Mouse (Mus musculus) neural tube, embryonic 12.5 days (tissue): ENCODE measurements at regions not wholly inside any gene's neighbourhood (a gene's known extent, or its start where the extent isn't known, plus 50 kb on each side); places are given as distances from the start of the nearest gene placed in this dataset.

Experiments
- ATAC-seq: fragments of 200-750 bp; cut with Nextera tagmentation; 2 replicates; pipeline ENCODE4 v1.8.0; 2017; ENCODE audit warnings: low read depth, mild to moderate bottlenecking, moderate TSS enrichment, moderate library complexity; ENCODE audit not compliant: low FRiP score
- H3K27ac ChIP-seq: fragments of 300-500 bp; sonication (generic); 2 replicates; pipeline ENCODE4 v1.5.1; 2016
- H3K27me3 ChIP-seq: fragments of 300-500 bp; sonication (generic); replicated peaks from 2 replicates; pipeline ENCODE4 v1.6.1; 2016; ENCODE audit warnings: mild to moderate bottlenecking
- H3K36me3 ChIP-seq: fragments of 300-500 bp; sonication (generic); 2 replicates; pipeline ENCODE4 v1.6.1; 2016; ENCODE audit warnings: mild to moderate bottlenecking
- H3K4me1 ChIP-seq: fragments of 300-500 bp; sonication (generic); 2 replicates; pipeline ENCODE4 v1.6.1; 2016
- H3K4me2 ChIP-seq: fragments of 300-500 bp; sonication (generic); replicated peaks from 2 replicates; pipeline ENCODE4 v1.6.1; 2016; ENCODE audit warnings: mild to moderate bottlenecking
- H3K4me3 ChIP-seq: fragments of 300-500 bp; sonication (generic); 2 replicates; pipeline ENCODE4 v1.5.1; 2016
- H3K9ac ChIP-seq: fragments of 300-500 bp; sonication (generic); 2 replicates; pipeline ENCODE4 v1.6.1; 2016; ENCODE audit warnings: mild to moderate bottlenecking
- H3K9me3 ChIP-seq: fragments of 300-500 bp; sonication (generic); 2 replicates; pipeline ENCODE4 v1.6.1; 2016; ENCODE audit warnings: mild to moderate bottlenecking
- WGBS: fragments of 180-500 bp; shearing (Covaris S2); methylation state at CpG from one replicate; pipeline ENCODE4 v1.1.7; 2016; 5-methylcytosine and 5-hydroxymethylcytosine counted together

DNA sequence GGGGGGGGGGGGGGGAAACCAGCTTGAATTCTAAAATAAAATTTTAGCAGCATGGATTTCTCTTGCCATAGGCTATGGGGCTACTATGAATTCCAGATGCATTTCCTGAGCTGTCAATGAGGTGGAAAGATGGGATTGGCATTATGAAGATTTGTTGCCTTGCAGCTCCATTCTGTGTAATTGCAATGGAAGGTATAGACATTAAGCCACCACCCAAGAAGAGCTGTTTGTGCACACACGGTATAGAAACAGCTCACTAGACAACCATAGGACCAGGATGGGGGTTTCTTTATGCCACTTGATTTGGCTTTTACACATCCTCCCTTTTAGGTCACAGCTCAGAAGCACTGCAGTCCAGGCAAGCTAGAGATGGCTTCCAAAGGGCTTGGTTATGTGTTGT, 247.8 kb downstream of the Satb1 start:
- Histone ChIP-seq H3K4me3 (no peak overlapping the region), H3K4me2 (no peak overlapping the region), H3K36me3 (no peaks in the 10 kb centered on the region), H3K4me1 (no peaks in the 10 kb centered on the region), H3K9ac (no peak overlapping the region), H3K27ac (no peak overlapping the region), H3K9me3 (no peaks in the 10 kb centered on the region), H3K27me3 (no peaks in the 10 kb centered on the region)
- ATAC-seq, result peak; percentile 31; the same call in 1 of the 2 replicates
- 51% methylated on average over 1 of the region's 1 CpGs for WGBS

DNA sequence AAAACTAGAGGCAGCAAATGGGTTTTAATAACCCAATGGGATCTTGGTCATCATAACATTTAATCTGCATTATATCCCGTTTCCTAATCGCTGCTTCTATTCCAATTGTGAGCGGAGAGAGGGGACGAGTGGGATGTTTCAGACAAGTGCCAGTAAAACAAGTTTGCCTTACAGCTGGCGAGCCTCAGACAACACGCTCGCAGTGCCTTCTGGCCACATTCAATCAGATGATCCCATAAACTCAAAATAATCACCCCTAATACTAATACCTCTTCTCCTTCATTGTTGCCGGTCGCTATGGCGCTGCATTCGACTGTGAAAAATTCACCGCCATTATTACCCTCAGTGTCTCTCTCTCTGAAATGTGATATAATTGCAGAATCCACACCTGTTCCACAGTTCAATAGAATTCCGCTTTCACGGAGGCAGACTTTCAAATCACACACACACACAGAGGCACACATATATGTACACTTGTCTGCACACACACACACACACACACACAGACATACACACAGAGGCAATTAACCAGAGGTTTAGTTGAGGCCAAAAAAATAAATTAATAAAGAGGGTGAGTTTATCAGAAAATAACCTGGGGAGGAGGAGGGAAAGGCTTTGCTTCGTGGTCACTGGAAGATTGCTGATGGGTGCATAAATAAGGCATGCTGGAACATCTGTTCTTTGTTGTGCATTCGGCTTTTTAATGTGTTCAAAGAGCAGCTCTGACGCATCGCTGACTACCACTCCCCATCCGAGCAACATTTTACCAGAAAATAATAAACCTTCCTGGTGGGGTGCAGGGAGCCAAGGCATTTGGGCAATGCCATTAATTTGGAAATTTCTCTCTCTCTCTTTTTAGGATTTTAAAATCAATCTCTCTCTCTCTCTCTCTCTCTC, 248.9 kb downstream of the Satb1 start:
- H3K36me3 ChIP-seq, result no peaks in the 10 kb centered on the region
- WGBS, result 56% methylated on average over 19 of the region's 19 CpGs
- ATAC-seq, result peak; percentile 51; the same call in 1 of the 2 replicates
- peak overlapping the region; percentile 31 for H3K4me2 ChIP-seq
- no peak overlapping the region for H3K9ac ChIP-seq
- H3K27ac ChIP-seq, result no peak overlapping the region
- no peak overlapping the region for H3K4me3 ChIP-seq
- no peaks in the 10 kb centered on the region for H3K27me3 ChIP-seq
- H3K9me3 ChIP-seq, result no peaks in the 10 kb centered on the region
- H3K4me1 ChIP-seq, result no peaks in the 10 kb centered on the region

DNA sequence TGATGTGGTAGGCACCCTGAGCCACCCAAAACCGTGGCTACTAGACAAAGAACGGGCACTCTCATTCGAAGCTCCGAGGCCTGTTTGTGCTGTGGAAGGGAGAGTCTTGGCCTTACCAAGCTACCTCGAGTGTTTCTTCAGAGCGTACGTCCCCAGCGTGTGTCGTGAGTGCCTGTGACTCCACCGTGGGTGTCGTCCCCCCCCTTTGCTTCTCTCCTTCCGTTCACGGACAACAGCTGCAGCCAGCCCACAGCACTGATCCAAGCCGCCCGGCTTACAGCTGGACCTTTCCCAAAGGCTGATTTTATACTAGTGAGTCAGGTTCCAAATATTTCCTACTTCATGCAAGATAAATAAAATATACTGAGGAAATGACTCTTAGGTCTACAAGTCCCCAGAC, 249.8 kb downstream of the Satb1 start:
- Histone ChIP-seq H3K9me3 (no peaks in the 10 kb centered on the region), H3K36me3 (no peaks in the 10 kb centered on the region), H3K27me3 (no peaks in the 10 kb centered on the region), H3K4me2 (no peak overlapping the region), H3K4me3 (no peak overlapping the region), H3K27ac (no peak overlapping the region), H3K9ac (no peak overlapping the region), H3K4me1 (no peaks in the 10 kb centered on the region)
- no peak for ATAC-seq
- WGBS, result 88% methylated on average over 15 of the region's 15 CpGs

DNA sequence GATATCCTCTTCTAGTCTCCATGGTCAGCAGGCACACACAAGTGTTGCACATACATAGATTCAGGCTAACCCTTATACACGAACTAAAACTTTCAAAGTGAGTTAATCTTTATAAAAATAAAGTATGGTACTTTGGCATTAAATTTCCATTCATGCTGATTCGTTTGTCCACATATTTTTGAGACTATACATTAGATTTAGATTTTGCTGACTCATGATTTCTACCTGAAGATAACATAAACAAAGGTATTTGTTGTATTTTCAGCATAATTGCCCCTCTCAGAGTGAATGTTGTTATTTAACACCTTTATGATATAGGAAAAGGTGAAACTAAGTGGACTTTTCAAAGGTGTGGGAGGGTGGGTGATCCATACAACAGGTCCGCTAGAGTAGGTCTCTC, 277.2 kb downstream of the Satb1 start:
- no peaks in the 10 kb centered on the region for H3K27me3 ChIP-seq
- H3K4me1 ChIP-seq, result no peaks in the 10 kb centered on the region
- H3K4me3 ChIP-seq, result no peak overlapping the region
- 83% methylated on average over 3 of the region's 3 CpGs for WGBS
- no peak overlapping the region for H3K4me2 ChIP-seq
- H3K27ac ChIP-seq, result no peak overlapping the region
- ATAC-seq, result no peak
- no peak overlapping the region for H3K9ac ChIP-seq
- H3K36me3 ChIP-seq, result no peaks in the 10 kb centered on the region
- H3K9me3 ChIP-seq, result no peaks in the 10 kb centered on the region

DNA sequence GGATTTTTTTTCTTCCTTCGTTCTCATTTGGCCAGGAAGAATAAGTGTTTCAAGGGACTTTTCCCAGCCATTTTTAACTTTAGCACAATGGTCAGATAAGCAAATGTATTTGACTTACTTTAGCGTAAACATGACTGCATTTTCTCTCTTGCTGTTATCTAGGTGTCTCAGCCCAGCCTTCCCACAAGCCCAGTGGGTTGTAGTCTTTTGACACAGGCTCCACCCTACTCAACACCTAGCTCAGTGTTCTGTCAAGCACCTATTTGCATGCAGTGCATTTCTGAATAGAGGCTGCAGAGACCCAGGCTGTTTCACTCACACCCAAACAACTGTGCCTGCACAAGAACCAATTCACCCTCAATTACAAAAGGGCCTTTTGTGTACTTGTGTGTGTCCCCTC, 278.6 kb downstream of the Satb1 start:
- WGBS, result 89% methylated on average over 2 of the region's 2 CpGs
- Histone ChIP-seq H3K27ac (no peak overlapping the region), H3K36me3 (no peaks in the 10 kb centered on the region), H3K27me3 (no peaks in the 10 kb centered on the region), H3K9ac (no peak overlapping the region), H3K4me3 (no peak overlapping the region), H3K9me3 (no peaks in the 10 kb centered on the region), H3K4me1 (no peaks in the 10 kb centered on the region), H3K4me2 (no peak overlapping the region)
- ATAC-seq, result no peak

DNA sequence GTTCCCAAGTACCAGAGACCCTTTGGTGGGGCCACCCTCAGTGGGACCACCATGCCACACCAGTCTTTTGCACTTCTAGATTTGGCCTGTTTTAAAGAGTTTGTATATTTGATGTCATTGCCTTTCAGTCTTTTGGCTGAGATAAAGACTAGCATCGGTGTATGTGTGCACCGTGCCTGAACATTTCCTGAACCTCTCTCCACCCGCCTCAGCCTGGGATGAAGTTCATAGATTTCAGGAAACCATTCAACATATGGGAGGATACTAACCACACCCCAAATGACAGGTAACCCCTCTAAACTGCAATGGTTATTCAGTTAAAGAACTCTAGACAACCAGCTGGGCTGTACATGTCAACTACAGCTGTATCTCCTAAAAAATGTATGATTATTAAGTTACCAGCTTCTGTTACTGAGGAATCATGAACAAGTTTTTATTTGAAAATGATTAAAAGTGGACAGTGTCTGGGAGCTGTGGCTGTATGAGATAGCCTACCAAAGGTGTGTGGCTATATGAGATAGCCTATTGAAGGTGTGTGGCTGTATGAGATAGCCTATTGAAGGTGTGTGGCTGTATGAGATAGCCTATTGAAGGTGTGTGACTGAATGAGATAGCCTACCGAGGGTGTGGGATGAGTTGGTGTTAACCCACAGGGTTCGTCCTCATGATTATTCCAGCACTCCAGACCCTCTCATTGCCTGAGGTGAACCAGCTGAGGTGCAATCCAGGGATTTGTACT, 280.6 kb downstream of the Satb1 start:
- no peaks in the 10 kb centered on the region for H3K4me1 ChIP-seq

DNA sequence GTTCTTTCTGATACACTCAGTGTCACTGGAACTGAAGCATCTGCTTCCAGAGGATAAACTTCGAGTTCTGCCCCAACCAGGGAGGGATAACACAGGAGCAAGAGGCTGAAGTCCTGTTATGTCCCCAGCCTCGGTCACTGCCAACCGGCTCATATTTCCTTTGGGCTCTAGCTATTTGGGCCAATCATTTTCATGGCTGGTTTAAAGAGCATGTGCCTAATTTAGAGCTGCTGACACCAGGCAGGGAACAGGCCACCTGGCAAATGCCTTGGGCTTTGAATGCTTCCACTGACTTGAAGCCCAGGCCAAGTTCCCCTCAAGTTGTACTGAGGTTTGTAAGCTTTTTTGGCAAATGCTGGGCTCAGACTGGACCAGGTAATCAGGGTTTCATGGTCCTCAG, 286.1 kb downstream of the Satb1 start:
- Histone ChIP-seq H3K4me1 (no peaks in the 10 kb centered on the region), H3K9ac (no peak overlapping the region), H3K27ac (no peak overlapping the region), H3K9me3 (no peaks in the 10 kb centered on the region), H3K4me2 (no peak overlapping the region), H3K36me3 (no peaks in the 10 kb centered on the region), H3K27me3 (no peaks in the 10 kb centered on the region), H3K4me3 (no peak overlapping the region)
- ATAC-seq, result no peak
- WGBS, result 60% methylated on average over 3 of the region's 3 CpGs

More for the DNA sequence above, 280.6 kb downstream of the Satb1 start:
- H3K9me3 ChIP-seq, result no peaks in the 10 kb centered on the region
- no peak for ATAC-seq
- H3K27ac ChIP-seq, result no peak overlapping the region
- 92% methylated on average over 5 of the region's 5 CpGs for WGBS
- H3K27me3 ChIP-seq, result no peaks in the 10 kb centered on the region
- no peak overlapping the region for H3K4me2 ChIP-seq
- no peaks in the 10 kb centered on the region for H3K36me3 ChIP-seq
- H3K4me3 ChIP-seq, result no peak overlapping the region
- no peak overlapping the region for H3K9ac ChIP-seq

DNA sequence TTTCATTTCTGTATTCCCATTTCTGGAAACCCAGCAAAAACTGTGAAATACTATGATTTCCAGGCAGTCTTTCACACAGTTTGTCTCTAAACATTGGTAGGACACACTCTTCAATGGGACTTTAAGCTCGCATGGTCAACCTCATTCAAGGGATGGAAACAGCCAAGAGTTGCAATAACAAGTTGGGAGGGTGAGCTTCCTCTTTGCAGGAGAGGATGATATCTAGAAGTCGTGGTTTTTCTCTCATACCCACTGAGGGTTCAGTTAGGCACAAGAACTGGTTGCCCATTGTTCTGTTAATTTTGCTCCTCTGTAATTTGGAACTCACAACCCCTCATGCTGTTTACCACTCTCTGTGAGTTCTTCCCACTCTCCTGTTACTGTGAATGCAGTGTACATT, 290.5 kb downstream of the Satb1 start:
- Histone ChIP-seq H3K4me3 (no peak overlapping the region), H3K4me1 (no peaks in the 10 kb centered on the region), H3K4me2 (no peak overlapping the region), H3K27me3 (no peaks in the 10 kb centered on the region), H3K27ac (no peak overlapping the region), H3K9ac (no peak overlapping the region), H3K9me3 (no peaks in the 10 kb centered on the region), H3K36me3 (no peaks in the 10 kb centered on the region)
- no peak for ATAC-seq
- WGBS, result 74% methylated on average over 2 of the region's 2 CpGs

DNA sequence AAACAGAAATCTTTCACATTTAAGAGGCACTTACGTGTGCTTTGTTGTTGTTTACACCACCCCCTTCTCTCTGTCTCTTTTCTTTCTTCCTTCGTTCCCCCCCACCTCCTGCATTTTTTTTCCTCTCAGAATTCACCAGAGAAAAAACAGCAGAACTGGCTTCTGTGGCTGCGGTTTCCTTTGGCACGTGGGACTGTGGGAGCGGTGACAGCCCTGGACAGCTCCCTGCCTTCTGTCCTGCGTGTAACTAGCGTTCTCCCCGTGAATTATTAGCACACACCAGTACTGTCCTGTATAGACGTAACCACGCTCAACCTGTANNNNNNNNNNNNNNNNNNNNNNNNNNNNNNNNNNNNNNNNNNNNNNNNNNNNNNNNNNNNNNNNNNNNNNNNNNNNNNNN, 298.4 kb downstream of the Satb1 start:
- no peak overlapping the region for H3K4me3 ChIP-seq
- H3K36me3 ChIP-seq, result no peaks in the 10 kb centered on the region
- no peaks in the 10 kb centered on the region for H3K27me3 ChIP-seq
- ATAC-seq, result peak; percentile 67
- H3K4me2 ChIP-seq, result peak overlapping the region; percentile 47
- no peak overlapping the region for H3K27ac ChIP-seq
- H3K9ac ChIP-seq, result no peak overlapping the region
- peaks cover 7% of the 10 kb centered on the region; the same call in 1 of the 2 replicates for H3K4me1 ChIP-seq
- 44% methylated on average over 10 of the region's 10 CpGs for WGBS
- H3K9me3 ChIP-seq, result no peaks in the 10 kb centered on the region

DNA sequence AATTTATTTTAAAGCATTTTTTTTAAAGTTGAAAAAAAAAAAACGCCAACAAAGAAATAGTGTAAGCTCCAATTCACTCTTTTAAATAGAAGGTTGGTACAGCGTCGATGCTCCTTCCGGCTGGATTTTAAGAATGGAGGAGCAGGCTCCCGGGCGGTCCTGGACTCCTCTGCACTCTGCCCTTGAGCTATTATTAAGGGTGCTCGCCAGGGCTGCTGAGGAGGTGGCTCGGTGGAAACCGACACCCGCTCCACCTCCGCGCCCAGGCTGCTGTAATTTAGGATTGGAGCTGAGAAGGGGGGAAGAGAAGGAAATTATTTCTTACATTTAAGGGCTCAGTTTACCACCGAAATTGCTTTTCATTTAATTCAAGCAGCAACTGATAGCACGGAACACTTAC, 298.8 kb downstream of the Satb1 start:
- H3K9me3 ChIP-seq, result no peaks in the 10 kb centered on the region
- no peak overlapping the region for H3K27ac ChIP-seq
- no peak overlapping the region for H3K9ac ChIP-seq
- peak overlapping the region; percentile 47 for H3K4me2 ChIP-seq
- no peak overlapping the region for H3K4me3 ChIP-seq
- 0 out of 2 replicates have a peak, but pooled peaks have one; percentile 51 for ATAC-seq
- H3K36me3 ChIP-seq, result no peaks in the 10 kb centered on the region
- H3K4me1 ChIP-seq, result peaks cover 7% of the 10 kb centered on the region; the same call in 1 of the 2 replicates
- 19% methylated on average over 14 of the region's 14 CpGs for WGBS
- H3K27me3 ChIP-seq, result no peaks in the 10 kb centered on the region

DNA sequence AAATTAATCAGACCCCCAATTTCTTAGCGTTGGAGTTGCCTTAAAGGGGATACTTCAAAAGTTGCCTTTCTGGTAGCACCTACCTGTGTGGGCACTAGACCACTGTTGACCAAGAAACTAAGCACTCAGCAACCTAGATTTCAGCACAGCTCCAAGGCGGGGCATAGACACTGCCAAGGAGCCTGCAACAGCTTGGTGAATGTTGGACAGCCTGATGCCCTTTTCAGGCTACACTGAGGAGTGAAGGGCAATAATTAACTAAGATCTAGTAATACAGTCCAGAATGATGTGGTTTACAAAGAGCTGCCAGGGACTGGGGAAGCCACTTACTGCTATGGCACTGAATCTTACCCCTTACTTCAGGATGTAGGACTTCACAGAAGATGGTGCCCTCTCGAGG, 304.9 kb downstream of the Satb1 start:
- H3K4me2 ChIP-seq, result no peak overlapping the region
- WGBS, result 88% methylated on average over 3 of the region's 3 CpGs
- H3K27me3 ChIP-seq, result no peaks in the 10 kb centered on the region
- no peaks in the 10 kb centered on the region for H3K9me3 ChIP-seq
- no peaks in the 10 kb centered on the region for H3K36me3 ChIP-seq
- H3K27ac ChIP-seq, result no peak overlapping the region
- ATAC-seq, result no peak
- no peaks in the 10 kb centered on the region for H3K4me1 ChIP-seq
- H3K9ac ChIP-seq, result no peak overlapping the region
- no peak overlapping the region for H3K4me3 ChIP-seq

DNA sequence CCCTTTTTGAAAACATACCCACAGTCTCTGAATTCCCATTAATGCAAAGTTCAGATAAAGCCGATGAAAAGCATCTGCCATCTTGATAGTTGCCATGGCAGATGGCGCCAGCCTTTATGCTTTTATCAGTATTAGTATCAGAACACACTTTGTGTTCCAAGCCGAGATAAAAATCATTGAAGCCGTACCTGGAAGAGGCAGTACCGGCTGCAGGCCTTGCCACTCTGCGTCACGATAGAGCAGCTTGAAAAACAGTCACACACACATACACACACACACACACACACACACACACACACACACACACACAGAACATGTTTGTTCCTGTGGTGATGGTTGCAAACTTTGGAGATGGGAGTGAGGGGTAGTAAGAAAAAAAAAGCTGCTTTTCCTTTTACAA, 306.2 kb downstream of the Satb1 start:
- Histone ChIP-seq H3K4me2 (no peak overlapping the region), H3K36me3 (no peaks in the 10 kb centered on the region), H3K9me3 (no peaks in the 10 kb centered on the region), H3K27ac (no peak overlapping the region), H3K4me1 (no peaks in the 10 kb centered on the region), H3K27me3 (no peaks in the 10 kb centered on the region), H3K4me3 (no peak overlapping the region), H3K9ac (no peak overlapping the region)
- 78% methylated on average over 7 of the region's 7 CpGs for WGBS
- ATAC-seq, result no peak
